Mouse (Mus musculus) limb, embryonic 10.5 days (tissue): ENCODE measurements around the gene Tnfrsf12a. TPM values are rescaled to one million over a fixed set of nuclear protein-coding genes. Genes with fewer than 3 reads are reported as not detected.

ENCODE experiments used
- polyA plus RNA-seq: library from polyadenylated mRNA; unstranded; fragments of >200 nt; fragmentation: Nextera tagmentation; extraction: Ambion mirVana; gene quantifications from 2 replicates; pipeline ENCODE4 v1.2.1, GENCODE M21; 2016

Tnfrsf12a gene
- polyA plus RNA-seq, 1 experiment from 2014 or later = 5.2 TPM

Other genes with a start within 250 kb of the Tnfrsf12a start
- gene Vmn2r117, start 197.8 kb downstream of the Tnfrsf12a start, polyA plus RNA-seq = not detected in 2 replicates
- 31.3 and 31.9 TPM in 2 replicates for gene Zfp213, start 113.2 kb downstream of the Tnfrsf12a start, polyA plus RNA-seq
- gene Zfp13, start 78.0 kb downstream of the Tnfrsf12a start, polyA plus RNA-seq = 22.0 and 25.4 TPM in 2 replicates
- gene Zscan10, start 76.6 kb downstream of the Tnfrsf12a start, polyA plus RNA-seq = 0.35 and 0.38 TPM in 2 replicates
- 0.84 and 1.1 TPM in 2 replicates for gene Mmp25, start 32.2 kb downstream of the Tnfrsf12a start, polyA plus RNA-seq
- 1.4 and 2.0 TPM in 2 replicates for gene Bicdl2, start 17.0 kb downstream of the Tnfrsf12a start, polyA plus RNA-seq
- gene Hcfc1r1, start 3.9 kb downstream of the Tnfrsf12a start, polyA plus RNA-seq = 29.0 and 30.5 TPM in 2 replicates
- gene Thoc6, start 3.6 kb downstream of the Tnfrsf12a start, polyA plus RNA-seq = 70.4 and 71.1 TPM in 2 replicates
- gene Cldn6, start 1.8 kb upstream of the Tnfrsf12a start, polyA plus RNA-seq = 32.7 and 42.1 TPM in 2 replicates
- gene Cldn9, start 6.6 kb upstream of the Tnfrsf12a start, polyA plus RNA-seq = 1.9 and 4.6 TPM in 2 replicates
- 0.13 and 0.36 TPM in 2 replicates for gene 1520401A03Rik, start 45.3 kb upstream of the Tnfrsf12a start, polyA plus RNA-seq
- 66.8 and 67.6 TPM in 2 replicates for gene Pkmyt1, start 48.9 kb upstream of the Tnfrsf12a start, polyA plus RNA-seq
- 5.9 and 9.0 TPM in 2 replicates for gene Paqr4, start 63.4 kb upstream of the Tnfrsf12a start, polyA plus RNA-seq
- 13.8 and 19.5 TPM in 2 replicates for gene Kremen2, start 68.4 kb upstream of the Tnfrsf12a start, polyA plus RNA-seq
- 177 and 183 TPM in 2 replicates for gene Flywch1, start 94.1 kb upstream of the Tnfrsf12a start, polyA plus RNA-seq
- gene Flywch2, start 108.6 kb upstream of the Tnfrsf12a start, polyA plus RNA-seq = 37.5 and 54.1 TPM in 2 replicates
- gene Srrm2, start 113.1 kb upstream of the Tnfrsf12a start, polyA plus RNA-seq = 562 and 563 TPM in 2 replicates
- gene Elob, start 151.7 kb upstream of the Tnfrsf12a start, polyA plus RNA-seq = 1,047 and 1,081 TPM in 2 replicates
- gene Prss33, start 158.6 kb upstream of the Tnfrsf12a start, polyA plus RNA-seq = not detected in 2 replicates
- not detected in 2 replicates for gene Prss32, start 166.4 kb upstream of the Tnfrsf12a start, polyA plus RNA-seq
- gene Prss41, start 166.7 kb upstream of the Tnfrsf12a start, polyA plus RNA-seq = 3.3 and 3.9 TPM in 2 replicates
- gene Prss21, start 190.6 kb upstream of the Tnfrsf12a start, polyA plus RNA-seq = not detected in 2 replicates
- not detected in 2 replicates for gene Dcpp1, start 203.4 kb upstream of the Tnfrsf12a start, polyA plus RNA-seq
- gene Dcpp2, start 203.4 kb upstream of the Tnfrsf12a start, polyA plus RNA-seq = not detected in 2 replicates
- not detected in 2 replicates for gene Dcpp3, start 240.0 kb upstream of the Tnfrsf12a start, polyA plus RNA-seq